Mouse (Mus musculus) erythroid progenitor cell, adult 5-6 weeks (primary cell): Measurements from ENCODE around the gene Gm48551. TPM values are rescaled to one million over a fixed set of nuclear protein-coding genes. Genes with fewer than 3 reads are reported as not detected.

Source experiments
- ATAC-seq: replicated peaks from 2 replicates; pipeline ENCODE4 v1.8.0; 2016; ENCODE audit warnings: moderate number of reproducible peaks, mild to moderate bottlenecking, moderate TSS enrichment, inconsistent platforms; ENCODE audit not compliant: poor library complexity, low FRiP score, severe bottlenecking
- total RNA-seq, 2 experiments: library from RNA; stranded (forward) in 1 of 2; stranded (reverse) in 1 of 2; fragments of 150-400 nt in 1 of 2; fragments of 186-747, 209-891 nt in 1 of 2; gene quantifications; 2 replicates each; pipeline versions ENCODE4 v1.2.3 to v1.2.4; 2015 to 2017; ENCODE audit warnings: low replicate concordance in 2 of 2

Gene Gm48551
- total RNA-seq, 2 experiments from 2014 or later, result 2.1 TPM; not detected in 1

- ATAC-seq, result no peak
These were observed 16.3 kb downstream of the Gm48551 start for GRCm38 (mm10) chr10:81400371-81401204.

GRCm38 (mm10) chr10:81401205-81401520 lies 16.9 kb downstream of the Gm48551 start:
- ATAC-seq, result no peak

- peak; percentile 79 for ATAC-seq
These were observed 17.4 kb downstream of the Gm48551 start for GRCm38 (mm10) chr10:81401521-81402226.

GRCm38 (mm10) chr10:81402227-81402765 lies 18.0 kb downstream of the Gm48551 start:
- no peak for ATAC-seq

- no peak for ATAC-seq
These were observed 19.2 kb downstream of the Gm48551 start for GRCm38 (mm10) chr10:81403511-81403910.

GRCm38 (mm10) chr10:81404082-81404481 lies 19.8 kb downstream of the Gm48551 start:
- no peak for ATAC-seq

GRCm38 (mm10) chr10:81404720-81405119 lies 20.5 kb downstream of the Gm48551 start:
- no peak for ATAC-seq

- peak; percentile 40; the same call in 1 of the 2 replicates for ATAC-seq
These were observed 21.4 kb downstream of the Gm48551 start for GRCm38 (mm10) chr10:81405588-81406201.

GRCm38 (mm10) chr10:81406504-81407440 lies 22.5 kb downstream of the Gm48551 start:
- ATAC-seq, result no peak

GRCm38 (mm10) chr10:81407539-81408423 lies 23.5 kb downstream of the Gm48551 start:
- peak; percentile 57 for ATAC-seq

GRCm38 (mm10) chr10:81408424-81408729 lies 24.1 kb downstream of the Gm48551 start:
- ATAC-seq, result no peak

- ATAC-seq, result peak; percentile 73
These were observed 24.6 kb downstream of the Gm48551 start for GRCm38 (mm10) chr10:81408871-81409291.

GRCm38 (mm10) chr10:81409330-81409729 lies 25.1 kb downstream of the Gm48551 start:
- no peak for ATAC-seq

GRCm38 (mm10) chr10:81410350-81410749 lies 26.1 kb downstream of the Gm48551 start:
- no peak for ATAC-seq

GRCm38 (mm10) chr10:81410981-81411380 lies 26.7 kb downstream of the Gm48551 start:
- ATAC-seq, result no peak

GRCm38 (mm10) chr10:81411471-81412400 lies 27.5 kb downstream of the Gm48551 start:
- ATAC-seq, result no peak

GRCm38 (mm10) chr10:81412586-81413309 lies 28.5 kb downstream of the Gm48551 start:
- no peak for ATAC-seq
